Mouse (Mus musculus): ENCODE measurements around the gene Olfr1301. TPM values are rescaled to one million over a fixed set of nuclear protein-coding genes. Genes with fewer than 3 reads are reported as not detected.

Olfr1301 gene
- not detected in 2 replicates for total RNA-seq (2017)

DNA sequence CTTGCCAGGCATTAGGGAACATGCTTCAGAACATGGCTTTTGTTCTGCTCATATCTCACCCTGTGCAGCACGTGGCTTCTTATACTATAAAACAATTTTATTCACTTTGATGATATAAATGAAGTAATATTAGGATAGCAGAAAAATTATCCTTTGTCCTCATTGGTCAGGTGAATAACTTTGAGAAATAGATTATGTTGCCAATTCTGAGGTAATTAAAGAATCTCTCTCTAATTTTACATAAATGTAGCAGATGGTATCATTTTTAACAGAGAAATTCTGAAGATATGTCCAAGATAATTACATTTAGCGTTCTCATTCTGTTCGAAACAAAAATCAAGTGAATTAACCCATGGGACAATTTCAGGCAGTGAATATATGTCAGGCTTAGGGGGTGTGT is at the start of gene Olfr1301:
Gene Olfr1301 (plus strand): TSS at position 301 of the 400 bp plus-strand sequence.
- ATAC-seq (replicated peaks in 1 of 2; ENCODE audit: insufficient read depth in 1 of 2, low FRiP score in 2 of 2, low TSS enrichment in 1 of 2, low read depth in 1 of 2, poor library complexity in 2 of 2, severe bottlenecking in 2 of 2), result no peak

DNA sequence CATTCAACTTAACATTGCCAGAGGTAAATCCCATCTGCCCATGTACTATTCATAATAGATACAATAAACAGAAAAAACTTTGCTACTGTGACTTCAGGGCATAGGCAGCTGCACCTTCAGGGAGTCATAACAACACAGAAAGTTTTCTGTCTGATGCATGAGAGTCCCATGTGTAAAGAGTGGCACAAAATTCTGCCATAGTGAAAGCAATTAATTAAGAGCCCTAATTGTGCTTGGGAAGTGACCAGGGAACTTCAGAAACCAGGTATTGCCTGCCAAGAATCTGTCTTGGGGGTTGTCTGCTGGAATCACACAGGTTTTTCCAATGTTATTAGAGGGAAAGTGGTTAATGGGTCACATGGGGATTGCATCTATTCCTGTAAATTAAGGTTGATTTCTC is 24.1 kb upstream of the Olfr1301 start:
- ATAC-seq (replicated peaks in 1 of 2; ENCODE audit: insufficient read depth in 1 of 2, low FRiP score in 2 of 2, low TSS enrichment in 1 of 2, low read depth in 1 of 2, poor library complexity in 2 of 2, severe bottlenecking in 2 of 2), result no peak

DNA sequence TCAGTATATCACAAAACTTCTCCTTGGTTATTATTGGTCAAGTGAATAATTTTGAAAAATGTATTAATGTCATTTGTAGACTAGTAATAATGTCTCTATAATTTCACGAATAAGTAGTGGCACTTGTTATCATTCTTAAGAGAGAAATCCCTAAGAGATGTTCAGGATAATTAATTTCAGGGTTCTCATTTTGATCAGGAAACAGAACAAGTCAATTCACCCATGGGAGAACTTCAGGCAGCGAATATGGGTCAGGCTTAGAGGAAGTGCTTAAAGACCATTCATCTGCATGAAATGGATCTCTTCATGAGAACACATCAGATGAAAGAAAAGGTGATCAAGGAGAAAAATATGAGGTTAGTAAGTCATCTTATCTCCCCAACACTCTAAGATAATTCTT is 26.3 kb downstream of the Olfr1301 start, which contains the start of gene Olfr1302:
Gene Olfr1302 (plus strand): TSS at position 301 of the 400 bp plus-strand sequence.
- ATAC-seq (replicated peaks in 1 of 2; ENCODE audit: insufficient read depth in 1 of 2, low FRiP score in 2 of 2, low TSS enrichment in 1 of 2, low read depth in 1 of 2, poor library complexity in 2 of 2, severe bottlenecking in 2 of 2), result no peak

Other genes with a start within 250 kb of the Olfr1301 start
- gene Olfr1293-ps, start 225.8 kb upstream of the Olfr1301 start, total RNA-seq (2017), result not detected in 2 replicates
- gene Olfr1294, start 210.7 kb upstream of the Olfr1301 start, total RNA-seq (2017), result not detected in 2 replicates
- gene Olfr1295, start 181.3 kb upstream of the Olfr1301 start, total RNA-seq (2017), result not detected in 2 replicates
- gene Olfr1297, start 124.5 kb upstream of the Olfr1301 start, total RNA-seq (2017), result not detected in 2 replicates
- not detected in 2 replicates for gene Olfr1298, start 101.8 kb upstream of the Olfr1301 start, total RNA-seq (2017)
- not detected in 2 replicates for gene Olfr1299, start 89.6 kb upstream of the Olfr1301 start, total RNA-seq (2017)
- gene Olfr1302, start 26.4 kb downstream of the Olfr1301 start, total RNA-seq (2017), result not detected in 2 replicates
- not detected in 2 replicates for gene Olfr1303, start 69.3 kb downstream of the Olfr1301 start, total RNA-seq (2017)
- gene Olfr1305, start 126.1 kb downstream of the Olfr1301 start, total RNA-seq (2017), result not detected in 2 replicates
- not detected in 2 replicates for gene Olfr1306, start 165.3 kb downstream of the Olfr1301 start, total RNA-seq (2017)
- gene Olfr1307, start 198.4 kb downstream of the Olfr1301 start, total RNA-seq (2017), result not detected in 2 replicates
- gene Olfr1308, start 213.9 kb downstream of the Olfr1301 start, total RNA-seq (2017), result not detected in 2 replicates
- gene Olfr1309, start 239.3 kb downstream of the Olfr1301 start, total RNA-seq (2017), result not detected in 2 replicates

Data from hematopoietic stem cell, adult 5-6 weeks (primary cell).